Mouse (Mus musculus): ENCODE data around the gene Nr1d1. TPM values are rescaled to one million over a fixed set of nuclear protein-coding genes. Genes with fewer than 3 reads are reported as not detected.

The Nr1d1 gene
- total RNA-seq, 2 experiments from 2014 or later, result 82.0 to 85.4 TPM

DNA sequence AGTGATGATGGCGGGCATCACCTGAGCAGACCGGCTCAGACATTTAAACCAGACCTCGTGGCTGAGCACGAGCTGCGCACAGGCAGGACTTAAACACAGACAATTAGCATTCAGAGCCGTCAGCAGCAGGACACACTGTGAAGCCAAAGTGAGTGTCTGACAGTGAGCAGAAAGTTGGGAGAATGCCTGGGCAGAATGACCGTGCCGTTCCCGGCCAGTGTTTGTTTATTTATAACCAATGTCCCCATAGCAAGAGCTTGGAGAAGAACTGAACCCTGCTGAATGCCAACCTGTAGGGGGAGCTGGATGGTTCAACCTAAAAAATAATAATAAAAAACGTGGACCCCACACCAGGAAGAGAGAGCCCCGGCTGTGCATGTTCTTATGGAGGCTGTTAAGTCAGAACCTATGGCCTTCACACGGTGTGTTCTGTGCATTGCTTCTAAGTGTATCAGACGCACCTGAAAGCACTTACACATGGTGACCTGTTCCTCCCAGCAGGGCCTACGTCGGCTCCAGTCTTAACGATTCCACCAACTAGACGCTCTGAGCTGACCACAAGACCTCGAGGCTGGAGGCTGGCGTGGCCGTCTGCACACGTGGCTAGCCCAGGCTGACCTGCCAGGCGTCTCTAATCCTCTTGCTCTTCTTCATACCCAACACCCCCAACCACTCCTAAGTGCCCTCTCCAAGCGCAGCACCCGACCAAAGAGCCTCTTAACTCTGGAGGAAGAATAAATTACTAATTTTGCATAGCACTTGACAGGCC lies 53.5 kb downstream of the Nr1d1 start:
- peak; percentile 65 to 87 for DNase-seq (ENCODE audit: low spot score in 2 of 2)
- intact Hi-C loops (cut with DNase I), result no loop called here

DNA sequence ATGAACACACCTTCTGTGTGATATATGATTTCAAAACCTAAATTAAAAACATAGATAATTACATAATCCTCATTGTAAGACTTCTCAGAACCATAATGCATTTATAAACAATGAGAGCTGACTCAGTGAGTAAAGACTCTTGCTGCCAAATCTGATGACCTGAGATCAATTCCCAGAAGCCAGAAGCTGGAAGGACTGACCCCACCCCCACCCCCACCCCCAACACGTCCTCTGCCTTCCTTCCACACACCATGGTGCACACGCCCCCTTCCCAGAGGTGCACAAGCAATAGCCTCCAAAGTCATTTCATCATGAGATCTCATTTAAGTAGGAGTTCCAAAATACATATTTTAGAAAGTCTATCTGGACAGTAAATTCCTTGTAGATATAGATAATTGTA lies 54.4 kb downstream of the Nr1d1 start:
- intact Hi-C loops (cut with DNase I), result no loop called here
- DNase-seq (ENCODE audit: low spot score in 2 of 2), result no peak

Other genes starting within 250 kb of the Nr1d1 start
- under 1 TPM; 0.21 to 0.62 TPM for gene Ikzf3, start 229.3 kb downstream of the Nr1d1 start, total RNA-seq (2021)
- not detected for gene Zpbp2, start 224.2 kb downstream of the Nr1d1 start, total RNA-seq (2021)
- 10 to 100 TPM; 44.6 to 49.4 TPM for gene Ormdl3, start 188.0 kb downstream of the Nr1d1 start, total RNA-seq (2021)
- gene Lrrc3c, start 177.0 kb downstream of the Nr1d1 start, total RNA-seq (2021), result not detected
- gene Gm12355, start 149.7 kb downstream of the Nr1d1 start, total RNA-seq (2021), result 10 to 100 TPM; 10.3 to 12.7 TPM
- gene Gsdma3, start 149.0 kb downstream of the Nr1d1 start, total RNA-seq (2021), result under 1 TPM; 0.31 to 0.38 TPM
- gene Gsdma2, start 128.6 kb downstream of the Nr1d1 start, total RNA-seq (2021), result not detected
- gene Gsdma, start 111.0 kb downstream of the Nr1d1 start, total RNA-seq (2021), result not detected
- gene Psmd3, start 92.8 kb downstream of the Nr1d1 start, total RNA-seq (2021), result 100 to 1,000 TPM; 128 to 134 TPM
- not detected for gene Csf3, start 74.1 kb downstream of the Nr1d1 start, total RNA-seq (2021)
- 100 to 1,000 TPM in 1 of 2 experiments, 10 to 100 TPM in 1; 96.3 to 114 TPM for gene Med24, start 45.9 kb downstream of the Nr1d1 start, total RNA-seq (2021)
- 1,000 to 10,000 TPM in 1 of 2 experiments, 100 to 1,000 TPM in 1; 962 to 1,004 TPM for gene Thra, start 34.7 kb downstream of the Nr1d1 start, total RNA-seq (2021)
- gene Msl1, start 20.2 kb upstream of the Nr1d1 start, total RNA-seq (2021), result 100 to 1,000 TPM; 168 to 170 TPM
- 10 to 100 TPM; 53.1 to 54.6 TPM for gene Casc3, start 29.6 kb upstream of the Nr1d1 start, total RNA-seq (2021)
- gene Rapgefl1, start 61.5 kb upstream of the Nr1d1 start, total RNA-seq (2021), result 100 to 1,000 TPM; 141 to 143 TPM
- 10 to 100 TPM; 45.5 to 45.9 TPM for gene Wipf2, start 88.3 kb upstream of the Nr1d1 start, total RNA-seq (2021)
- gene Cdc6, start 132.5 kb upstream of the Nr1d1 start, total RNA-seq (2021), result under 1 TPM; 0.47 to 0.57 TPM
- gene Rara, start 152.5 kb upstream of the Nr1d1 start, total RNA-seq (2021), result 10 to 100 TPM; 14.6 to 15.1 TPM
- 1 to 10 TPM; 2.8 to 3.1 TPM for gene Gjd3, start 207.7 kb upstream of the Nr1d1 start, total RNA-seq (2021)
- gene Top2a, start 248.9 kb upstream of the Nr1d1 start, total RNA-seq (2021), result 1 to 10 TPM; 4.1 to 4.9 TPM

All from left cerebral cortex, postnatal 14 days (tissue).